Mouse (Mus musculus): ENCODE data around the gene Msh4.
"Not testable (repeated sequence)": the region's sequence is repeated elsewhere in the genome, so short reads cannot be mapped to it uniquely, and the experiment has no call there.

Gene Msh4

GRCm38 (mm10) chr3:153911197-153911881, 5.4 kb upstream of the Msh4 start:
- no peak for DNase-seq (ENCODE audit: low spot score in 2 of 2)

- no peak for DNase-seq (ENCODE audit: low spot score in 2 of 2)
Measured at GRCm38 (mm10) chr3:153910489-153910888, 4.6 kb upstream of the Msh4 start.

- DNase-seq (ENCODE audit: low spot score in 2 of 2) = no peak
Measured at GRCm38 (mm10) chr3:153908919-153909318, 3.0 kb upstream of the Msh4 start.

GRCm38 (mm10) chr3:153905251-153906135, 445 bp downstream of the Msh4 start:
- no peak for DNase-seq (ENCODE audit: low spot score in 2 of 2)

- peak in 1 of 2 experiments; percentile 8 for DNase-seq (ENCODE audit: low spot score in 2 of 2)
Measured at GRCm38 (mm10) chr3:153904586-153904985, 1.4 kb downstream of the Msh4 start.

GRCm38 (mm10) chr3:153902595-153902994, 3.3 kb downstream of the Msh4 start:
- DNase-seq (ENCODE audit: low spot score in 2 of 2) = no peak

GRCm38 (mm10) chr3:153901904-153902303, 4.0 kb downstream of the Msh4 start:
- no peak for DNase-seq (ENCODE audit: low spot score in 2 of 2)

- no peak for DNase-seq (ENCODE audit: low spot score in 2 of 2)
Measured at GRCm38 (mm10) chr3:153897216-153897615, 8.7 kb downstream of the Msh4 start.

GRCm38 (mm10) chr3:153895454-153895853, 10.5 kb downstream of the Msh4 start:
- peak in 1 of 2 experiments; percentile 4 for DNase-seq (ENCODE audit: low spot score in 2 of 2)

- no peak for DNase-seq (ENCODE audit: low spot score in 2 of 2)
Measured at GRCm38 (mm10) chr3:153889188-153889781, 16.7 kb downstream of the Msh4 start.

GRCm38 (mm10) chr3:153888141-153888540, 17.8 kb downstream of the Msh4 start:
- no peak for DNase-seq (ENCODE audit: low spot score in 2 of 2)

GRCm38 (mm10) chr3:153886296-153886695, 19.6 kb downstream of the Msh4 start:
- no peak for DNase-seq (ENCODE audit: low spot score in 2 of 2)

GRCm38 (mm10) chr3:153871396-153871795, 34.5 kb downstream of the Msh4 start:
- DNase-seq (ENCODE audit: low spot score in 2 of 2) = no peak

- DNase-seq (ENCODE audit: low spot score in 2 of 2) = no peak
Measured at GRCm38 (mm10) chr3:153867149-153868136, 38.5 kb downstream of the Msh4 start.

GRCm38 (mm10) chr3:153864636-153865429, 41.1 kb downstream of the Msh4 start:
- DNase-seq (ENCODE audit: low spot score in 2 of 2) = no peak

- DNase-seq (ENCODE audit: low spot score in 2 of 2) = no peak
Measured at GRCm38 (mm10) chr3:153863816-153864215, 42.1 kb downstream of the Msh4 start.

GRCm38 (mm10) chr3:153860392-153860791, 45.5 kb downstream of the Msh4 start:
- DNase-seq (ENCODE audit: low spot score in 2 of 2) = not testable (repeated sequence)

GRCm38 (mm10) chr3:153858350-153859001, 47.5 kb downstream of the Msh4 start:
- no peak for DNase-seq (ENCODE audit: low spot score in 2 of 2)

- DNase-seq (ENCODE audit: low spot score in 2 of 2) = peak; percentile 50 to 67
Measured at GRCm38 (mm10) chr3:153852266-153852665, 53.7 kb downstream of the Msh4 start.

GRCm38 (mm10) chr3:153850759-153851158, 55.2 kb downstream of the Msh4 start:
- peak; percentile 13 to 60 for DNase-seq (ENCODE audit: low spot score in 2 of 2)
